ENCODE assay signal across 9 mouse cellular contexts in the genomic region with DNA sequence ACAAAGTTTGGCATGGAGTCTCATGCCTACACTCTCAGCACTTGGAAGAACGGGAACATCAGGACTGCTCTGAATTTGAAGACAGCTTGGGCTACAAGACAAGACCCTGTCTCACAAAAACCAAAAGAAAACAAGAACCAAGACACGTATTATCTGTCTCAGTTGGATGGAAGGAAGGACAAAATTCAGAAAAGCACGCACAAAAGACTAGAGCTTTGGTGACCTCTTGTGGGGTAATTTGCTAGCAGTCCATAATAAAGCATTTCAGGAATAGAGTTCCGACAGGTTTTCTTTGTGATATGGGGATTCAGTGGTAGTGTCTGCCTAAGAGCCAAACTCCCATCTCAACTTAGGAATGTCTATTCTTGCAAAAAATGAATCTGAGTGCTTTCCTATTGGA. TPM values are rescaled to one million over a fixed set of nuclear protein-coding genes. Genes with fewer than 3 reads are reported as not detected.
DNase-seq lines count a peak whose midpoint lies in the region; TF ChIP-seq lines count a peak whose summit lies in the region.
"Had no signal": no experiment of that assay in that cellular context is flagged by ENCODE, and none has a peak within 500 bp of the region (broad histone marks: within the 10 kb centered on the region; RNA-seq: fewer than 3 reads in every experiment).

No protein-coding gene starts in this region.

- no peak for TF ChIP-seq POLR2A in brain, embryonic 14.5 days (IDR thresholded peaks at IDR 0.05; ENCODE audit: borderline replicate concordance, extremely low read depth, insufficient read depth, insufficient read length, poor library complexity, severe bottlenecking)

- peak; percentile 47 to 58 for DNase-seq in cerebellum, postnatal 14 days
- DNase-seq in cerebellum, adult 11 months: no peak
- DNase-seq in layer of hippocampus, adult 2 months (ENCODE audit: low spot score in 2 of 2): peak; percentile 49 to 60
- no peak for DNase-seq in layer of hippocampus, adult 9-10 months (ENCODE audit: low spot score)
- DNase-seq in brain, embryonic 14.5 days (ENCODE audit: low read depth): peak; percentile 78
- DNase-seq in lung, postnatal 14 days: peak; percentile 17
- no peak for DNase-seq in ovary, postnatal 10 days (ENCODE audit: low spot score)
- no peak for DNase-seq in thymus, postnatal 0 days (ENCODE audit: low spot score)

- peak; percentile 89 for TF ChIP-seq CTCF in layer of hippocampus, adult 2 months (conservative IDR thresholded peaks at IDR 0.05)
- TF ChIP-seq CTCF in brain, embryonic 14.5 days (IDR thresholded peaks at IDR 0.05; ENCODE audit: borderline replicate concordance, extremely low read depth, insufficient read depth, insufficient read length): peak; percentile 53; the same call in 1 of the 2 replicates

- peak overlapping the region; percentile 21; the same call in 1 of the 2 replicates for H3K4me3 ChIP-seq in layer of hippocampus, adult 2 months
- H3K4me3 ChIP-seq: embryonic facial prominence, embryonic 15.5 days had no signal

- no peak overlapping the region for H3K27ac ChIP-seq in layer of hippocampus, adult 2 months
- H3K27ac ChIP-seq: embryonic facial prominence, embryonic 15.5 days had no signal

RNA-seq across cellular contexts. Expression of a gene that starts 24.5 kb away (rescaled TPM):
- 100 to 1,000 TPM; 230 to 241 TPM for total RNA-seq in layer of hippocampus, adult 2 months (2021)
- 136 and 152 TPM in 2 replicates for polyA plus RNA-seq in brain, embryonic 14.5 days (2012; rRNA removed)
- 16.7 and 18.0 TPM in 2 replicates for polyA plus RNA-seq in thymus, postnatal 0 days (2015; fragmentation: Nextera tagmentation; extraction: Ambion mirVana)

Comparison
In these comparisons a context has a peak if more than half of its experiments do, and no peak if none do; other contexts are left out.
1. DNase-seq: peak in cerebellum, postnatal 14 days (2 of 2), layer of hippocampus, adult 2 months (2 of 2), brain, embryonic 14.5 days (single experiment) and lung, postnatal 14 days (single experiment); none in cerebellum, adult 11 months (single experiment), layer of hippocampus, adult 9-10 months (single experiment), ovary, postnatal 10 days (single experiment) and thymus, postnatal 0 days (single experiment).